Mouse (Mus musculus): Measurements from ENCODE around the gene Car4. TPM values are rescaled to one million over a fixed set of nuclear protein-coding genes. Genes with fewer than 3 reads are reported as not detected.

Car4 gene
- polyA plus RNA-seq, 1 experiment from 2014 or later, result not detected

DNA sequence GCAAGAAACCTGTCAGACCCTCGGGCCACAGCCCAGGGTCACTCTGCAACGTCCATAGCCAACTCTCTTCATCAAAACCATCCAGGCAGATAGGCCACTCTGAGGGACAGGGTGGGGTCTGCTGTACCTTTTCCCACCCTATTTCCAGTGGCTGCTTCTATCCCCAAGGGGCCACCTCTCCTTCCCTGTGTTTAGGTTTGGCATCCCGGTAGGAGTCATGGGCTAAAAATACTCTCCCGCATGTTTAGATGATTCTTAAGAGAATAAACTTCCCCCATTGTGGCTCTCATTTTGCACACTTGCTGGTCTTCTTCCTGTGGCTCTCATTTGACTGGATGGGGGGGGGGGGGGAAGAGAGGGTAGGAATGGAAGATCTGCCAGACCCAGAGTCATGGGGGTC, 10.7 kb downstream of the Car4 start:
- WGBS (ENCODE audit: insufficient replicate concordance), result 62% methylated on average over 4 of the region's 4 CpGs
- Histone ChIP-seq H3K9me3 (ENCODE audit: low read length) (no peaks in the 10 kb centered on the region), H3K36me3 (replicated peaks; ENCODE audit: insufficient read depth, low read length) (no peaks in the 10 kb centered on the region), H3K27me3 (ENCODE audit: insufficient read depth, low read length) (no peaks in the 10 kb centered on the region), H3K4me3 (ENCODE audit: low read depth, low read length) (no peak overlapping the region), H3K27ac (ENCODE audit: low read depth) (no peak overlapping the region), H3K4me1 (ENCODE audit: insufficient read depth) (peaks cover 2% of the 10 kb centered on the region; the same call in 1 of the 2 replicates), H3K9ac (replicated peaks) (no peak overlapping the region), H3K4me2 (ENCODE audit: low read depth, low read length) (no peak overlapping the region)
- TF ChIP-seq CTCF (IDR thresholded peaks at IDR 0.05; ENCODE audit: low read depth), result no peak
- no peak for TF ChIP-seq EP300 (IDR thresholded peaks at IDR 0.05; ENCODE audit: low read depth)
- ATAC-seq, result no peak
- DNase-seq, result no peak

DNA sequence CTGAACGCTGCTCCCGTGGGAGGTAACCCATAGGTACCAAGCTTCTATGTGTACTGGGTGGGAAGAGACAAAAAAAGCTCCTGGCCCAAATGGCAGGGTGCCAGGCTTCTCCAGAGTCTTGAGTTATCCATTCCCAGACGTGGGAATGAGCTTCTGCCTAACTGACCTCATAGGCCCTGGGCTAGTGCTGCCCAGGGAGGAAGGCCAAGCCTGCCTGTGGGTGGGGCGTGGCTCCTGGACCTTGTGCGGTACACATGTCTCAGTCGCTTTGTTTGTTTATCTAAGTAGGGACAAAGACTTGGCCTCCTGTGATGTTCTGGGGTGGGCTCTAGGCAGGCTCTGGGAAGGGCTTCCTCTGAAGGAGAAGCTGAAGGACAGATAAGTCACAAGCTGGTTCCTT, 11.2 kb downstream of the Car4 start:
- Histone ChIP-seq H3K36me3 (replicated peaks; ENCODE audit: insufficient read depth, low read length) (no peaks in the 10 kb centered on the region), H3K4me1 (ENCODE audit: insufficient read depth) (peaks cover 2% of the 10 kb centered on the region; the same call in 1 of the 2 replicates), H3K4me2 (ENCODE audit: low read depth, low read length) (no peak overlapping the region), H3K4me3 (ENCODE audit: low read depth, low read length) (no peak overlapping the region), H3K27me3 (ENCODE audit: insufficient read depth, low read length) (no peaks in the 10 kb centered on the region), H3K9me3 (ENCODE audit: low read length) (no peaks in the 10 kb centered on the region), H3K9ac (replicated peaks) (no peak overlapping the region), H3K27ac (ENCODE audit: low read depth) (no peak overlapping the region)
- WGBS (ENCODE audit: insufficient replicate concordance), result 56% methylated on average over 6 of the region's 6 CpGs
- ATAC-seq, result no peak
- TF ChIP-seq EP300 (IDR thresholded peaks at IDR 0.05; ENCODE audit: low read depth) (no peak), CTCF (IDR thresholded peaks at IDR 0.05; ENCODE audit: low read depth) (no peak)
- no peak for DNase-seq

DNA sequence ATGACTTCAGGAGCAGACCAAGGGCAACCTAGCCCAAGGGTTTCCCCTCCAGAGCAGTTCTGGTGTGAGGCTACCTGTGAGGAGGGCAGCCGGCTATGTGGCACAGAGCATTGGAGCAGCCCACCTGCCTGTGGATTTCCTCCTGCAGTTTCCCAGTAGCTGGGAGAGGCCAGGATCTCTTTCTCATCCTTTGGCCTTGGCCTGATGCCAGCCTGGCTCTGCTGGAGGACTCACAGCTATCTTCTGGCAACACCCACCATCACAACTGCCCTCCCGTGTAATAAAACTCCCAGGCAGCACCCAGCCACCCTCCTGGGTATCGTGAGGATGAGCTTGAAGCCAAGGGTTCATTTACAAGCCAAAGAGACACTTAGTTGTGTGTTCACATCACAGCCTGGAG, 14.5 kb downstream of the Car4 start:
- no peak overlapping the region for H3K27ac ChIP-seq (ENCODE audit: low read depth)
- ATAC-seq (no peak), DNase-seq (no peak)
- TF ChIP-seq CTCF (IDR thresholded peaks at IDR 0.05; ENCODE audit: low read depth) (no peak), EP300 (IDR thresholded peaks at IDR 0.05; ENCODE audit: low read depth) (no peak)
- no peaks in the 10 kb centered on the region for H3K9me3 ChIP-seq (ENCODE audit: low read length)
- H3K4me1 ChIP-seq (ENCODE audit: insufficient read depth), result peaks cover 2% of the 10 kb centered on the region; the same call in 1 of the 2 replicates
- no peak overlapping the region for H3K4me2 ChIP-seq (ENCODE audit: low read depth, low read length)
- no peaks in the 10 kb centered on the region for H3K36me3 ChIP-seq (replicated peaks; ENCODE audit: insufficient read depth, low read length)
- 63% methylated on average over 3 of the region's 3 CpGs for WGBS (ENCODE audit: insufficient replicate concordance)
- no peak overlapping the region for H3K4me3 ChIP-seq (ENCODE audit: low read depth, low read length)
- no peaks in the 10 kb centered on the region for H3K27me3 ChIP-seq (ENCODE audit: insufficient read depth, low read length)
- no peak overlapping the region for H3K9ac ChIP-seq (replicated peaks)

DNA sequence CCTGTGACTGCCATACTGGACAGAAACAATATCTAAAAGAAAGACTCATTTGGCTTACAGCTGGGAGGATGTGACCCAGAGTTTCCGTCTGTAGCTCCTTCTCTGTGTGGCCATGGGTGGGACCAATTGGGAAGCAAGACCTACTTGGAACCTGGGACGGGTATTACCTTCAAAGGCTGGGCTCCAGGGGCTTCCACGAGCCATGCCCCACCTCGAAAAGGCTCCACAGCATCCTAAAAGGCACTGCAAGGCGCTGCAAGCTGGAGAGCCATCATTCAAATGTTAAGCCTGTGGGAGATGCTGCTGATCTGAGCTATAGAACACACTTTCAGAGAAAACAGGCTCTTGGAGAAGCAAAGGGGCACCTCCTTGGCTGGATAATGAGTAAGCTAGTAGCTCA, 16.1 kb downstream of the Car4 start:
- ATAC-seq (no peak), DNase-seq (no peak)
- H3K9ac ChIP-seq (replicated peaks), result no peak overlapping the region
- H3K27ac ChIP-seq (ENCODE audit: low read depth), result no peak overlapping the region
- no peak for TF ChIP-seq EP300 (IDR thresholded peaks at IDR 0.05; ENCODE audit: low read depth)
- TF ChIP-seq CTCF (IDR thresholded peaks at IDR 0.05; ENCODE audit: low read depth), result no peak
- H3K36me3 ChIP-seq (replicated peaks; ENCODE audit: insufficient read depth, low read length), result no peaks in the 10 kb centered on the region
- no peaks in the 10 kb centered on the region for H3K27me3 ChIP-seq (ENCODE audit: insufficient read depth, low read length)
- no peak overlapping the region for H3K4me3 ChIP-seq (ENCODE audit: low read depth, low read length)
- WGBS (ENCODE audit: insufficient replicate concordance), result 57% methylated on average over 5 of the region's 5 CpGs
- no peak overlapping the region for H3K4me2 ChIP-seq (ENCODE audit: low read depth, low read length)
- H3K9me3 ChIP-seq (ENCODE audit: low read length), result no peaks in the 10 kb centered on the region
- H3K4me1 ChIP-seq (ENCODE audit: insufficient read depth), result peaks cover 2% of the 10 kb centered on the region; the same call in 1 of the 2 replicates

DNA sequence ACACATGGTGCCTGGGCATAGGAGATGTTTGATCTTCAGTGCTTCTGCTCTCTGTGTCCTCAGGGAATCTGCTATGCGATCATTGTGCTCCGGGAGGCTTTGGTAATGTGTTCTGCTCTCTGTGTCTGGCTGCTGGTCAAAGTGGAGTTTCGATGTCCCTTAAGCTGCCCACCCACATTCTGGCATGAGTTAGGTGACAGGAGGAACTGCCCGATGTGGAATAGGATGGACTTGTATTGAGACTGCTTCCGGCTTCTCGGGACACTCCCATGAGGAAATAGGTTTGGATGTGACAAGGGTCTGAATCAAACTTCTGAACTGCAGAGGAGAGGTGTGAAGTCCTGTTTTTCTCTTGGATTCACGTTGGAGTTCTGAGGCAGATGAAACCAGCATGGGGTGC, 17.0 kb downstream of the Car4 start:
- ATAC-seq (no peak), DNase-seq (no peak)
- Histone ChIP-seq H3K9me3 (ENCODE audit: low read length) (no peaks in the 10 kb centered on the region), H3K4me1 (ENCODE audit: insufficient read depth) (no peaks in the 10 kb centered on the region), H3K36me3 (replicated peaks; ENCODE audit: insufficient read depth, low read length) (no peaks in the 10 kb centered on the region), H3K9ac (replicated peaks) (no peak overlapping the region), H3K27ac (ENCODE audit: low read depth) (no peak overlapping the region), H3K4me2 (ENCODE audit: low read depth, low read length) (no peak overlapping the region), H3K4me3 (ENCODE audit: low read depth, low read length) (no peak overlapping the region), H3K27me3 (ENCODE audit: insufficient read depth, low read length) (no peaks in the 10 kb centered on the region)
- TF ChIP-seq CTCF (IDR thresholded peaks at IDR 0.05; ENCODE audit: low read depth), result no peak
- no peak for TF ChIP-seq EP300 (IDR thresholded peaks at IDR 0.05; ENCODE audit: low read depth)
- WGBS (ENCODE audit: insufficient replicate concordance), result 59% methylated on average over 7 of the region's 7 CpGs

DNA sequence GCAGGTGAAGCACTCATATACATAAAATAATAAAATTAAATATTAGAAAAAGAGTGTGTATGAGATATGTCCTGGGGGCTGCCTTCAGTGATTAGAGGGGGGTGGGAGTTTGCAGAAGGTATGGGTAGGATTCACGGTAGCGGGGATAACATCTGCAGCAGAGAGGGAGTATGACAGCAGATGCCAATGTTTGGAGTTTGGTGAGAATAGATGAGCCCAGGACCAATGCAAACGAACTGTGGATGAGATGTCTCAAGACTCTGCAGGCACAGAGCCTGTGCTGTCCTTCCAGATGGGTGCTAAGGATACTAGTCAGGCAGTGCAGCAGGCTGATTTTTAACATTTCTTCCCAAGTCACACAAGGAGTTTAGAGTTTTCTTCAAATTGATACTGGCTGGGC, 19.1 kb downstream of the Car4 start:
- no peak overlapping the region for H3K4me3 ChIP-seq (ENCODE audit: low read depth, low read length)
- ATAC-seq, result no peak
- 80% methylated on average over 3 of the region's 3 CpGs for WGBS (ENCODE audit: insufficient replicate concordance)
- DNase-seq, result no peak
- no peaks in the 10 kb centered on the region for H3K36me3 ChIP-seq (replicated peaks; ENCODE audit: insufficient read depth, low read length)
- no peaks in the 10 kb centered on the region for H3K4me1 ChIP-seq (ENCODE audit: insufficient read depth)
- H3K9ac ChIP-seq (replicated peaks), result no peak overlapping the region
- H3K4me2 ChIP-seq (ENCODE audit: low read depth, low read length), result no peak overlapping the region
- H3K27me3 ChIP-seq (ENCODE audit: insufficient read depth, low read length), result no peaks in the 10 kb centered on the region
- TF ChIP-seq CTCF (IDR thresholded peaks at IDR 0.05; ENCODE audit: low read depth) (no peak), EP300 (IDR thresholded peaks at IDR 0.05; ENCODE audit: low read depth) (no peak)
- H3K27ac ChIP-seq (ENCODE audit: low read depth), result no peak overlapping the region
- no peaks in the 10 kb centered on the region for H3K9me3 ChIP-seq (ENCODE audit: low read length)

DNA sequence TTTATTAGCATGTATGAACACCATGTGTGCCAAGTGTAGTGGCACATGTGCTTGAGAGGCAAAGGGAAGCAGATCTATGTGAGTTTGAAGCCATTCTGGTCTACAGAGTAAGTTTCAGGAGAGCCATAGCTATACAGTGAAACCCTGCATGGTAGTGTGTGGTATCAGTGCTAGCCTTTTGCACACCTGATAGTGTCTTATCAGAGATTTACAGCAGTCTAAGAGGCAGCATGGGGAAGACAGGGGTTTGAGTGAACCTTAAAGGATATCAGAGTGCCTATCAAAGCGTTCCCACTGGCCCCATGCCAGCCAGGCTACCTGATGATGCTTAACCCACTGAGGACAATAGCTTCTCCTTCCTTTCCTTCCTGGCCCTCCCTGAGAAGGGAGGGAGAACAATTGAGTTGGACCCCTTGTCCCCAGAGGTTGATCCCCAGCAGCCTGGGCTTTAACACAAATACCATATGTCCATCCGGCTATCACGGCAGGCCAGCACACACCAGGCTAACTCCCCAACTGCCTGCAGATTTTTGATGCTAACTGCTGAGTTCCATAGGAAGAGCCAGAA, 19.9 kb downstream of the Car4 start:
- 64% methylated on average over 3 of the region's 3 CpGs for WGBS (ENCODE audit: insufficient replicate concordance)
- H3K36me3 ChIP-seq (replicated peaks; ENCODE audit: insufficient read depth, low read length), result no peaks in the 10 kb centered on the region
- no peak for ATAC-seq

More for the DNA sequence above, 19.9 kb downstream of the Car4 start:
- Histone ChIP-seq H3K4me2 (ENCODE audit: low read depth, low read length) (no peak overlapping the region), H3K4me1 (ENCODE audit: insufficient read depth) (no peaks in the 10 kb centered on the region), H3K9me3 (ENCODE audit: low read length) (no peaks in the 10 kb centered on the region), H3K27ac (ENCODE audit: low read depth) (no peak overlapping the region), H3K9ac (replicated peaks) (no peak overlapping the region), H3K27me3 (ENCODE audit: insufficient read depth, low read length) (no peaks in the 10 kb centered on the region), H3K4me3 (ENCODE audit: low read depth, low read length) (no peak overlapping the region)
- TF ChIP-seq EP300 (IDR thresholded peaks at IDR 0.05; ENCODE audit: low read depth) (no peak), CTCF (IDR thresholded peaks at IDR 0.05; ENCODE audit: low read depth) (no peak)
- peak; percentile 12 for DNase-seq
